Mouse (Mus musculus) erythroblast, adult 5-6 weeks (primary cell): ENCODE results near the gene Oas1h. TPM values are rescaled to one million over a fixed set of nuclear protein-coding genes. Genes with fewer than 3 reads are reported as not detected.
"Not testable (repeated sequence)": the region's sequence is repeated elsewhere in the genome, so short reads cannot be mapped to it uniquely, and the experiment has no call there.

Source experiments
- ATAC-seq: replicated peaks from 2 replicates; pipeline ENCODE4 v1.8.0; 2016; ENCODE audit warnings: moderate number of reproducible peaks, mild to moderate bottlenecking, moderate TSS enrichment, inconsistent platforms; ENCODE audit not compliant: poor library complexity, low FRiP score, severe bottlenecking
- total RNA-seq, 2 experiments: library from RNA; stranded (forward) in 1 of 2; stranded (reverse) in 1 of 2; fragments of 150-400 nt in 1 of 2; fragments of 200-764, 138-1000 nt in 1 of 2; gene quantifications; 2 replicates each; pipeline versions ENCODE4 v1.2.3 to v1.2.4; 2015 to 2017; ENCODE audit warnings: low replicate concordance in 2 of 2

The Oas1h gene
- total RNA-seq (2015; ENCODE audit: low replicate concordance): not detected in 2 replicates
- not detected in 2 replicates for total RNA-seq (2017; ENCODE audit: low replicate concordance)

DNA sequence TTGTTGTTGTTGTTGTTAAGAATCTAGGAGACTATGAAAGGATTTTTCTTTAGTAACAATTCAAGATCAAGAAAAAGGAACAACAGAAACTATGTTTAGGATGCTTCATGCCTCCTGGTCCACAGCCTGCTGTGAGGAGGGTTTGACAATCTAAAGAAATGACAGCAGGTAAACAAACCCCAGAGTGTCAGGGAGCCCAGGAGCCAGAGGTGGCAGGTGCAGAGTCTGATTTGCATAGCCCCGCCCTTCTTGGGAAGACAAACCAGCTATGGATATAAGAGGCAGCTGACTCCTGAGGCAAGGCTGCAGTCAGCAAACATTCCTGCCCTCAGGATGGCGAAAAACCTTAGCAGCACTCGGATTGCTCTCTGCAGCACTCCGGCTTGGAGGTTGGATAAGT is at the start of gene Oas1h:
Gene Oas1h (plus strand): TSS at position 301 of the 400 bp plus-strand sequence.
- no peak for ATAC-seq

DNA sequence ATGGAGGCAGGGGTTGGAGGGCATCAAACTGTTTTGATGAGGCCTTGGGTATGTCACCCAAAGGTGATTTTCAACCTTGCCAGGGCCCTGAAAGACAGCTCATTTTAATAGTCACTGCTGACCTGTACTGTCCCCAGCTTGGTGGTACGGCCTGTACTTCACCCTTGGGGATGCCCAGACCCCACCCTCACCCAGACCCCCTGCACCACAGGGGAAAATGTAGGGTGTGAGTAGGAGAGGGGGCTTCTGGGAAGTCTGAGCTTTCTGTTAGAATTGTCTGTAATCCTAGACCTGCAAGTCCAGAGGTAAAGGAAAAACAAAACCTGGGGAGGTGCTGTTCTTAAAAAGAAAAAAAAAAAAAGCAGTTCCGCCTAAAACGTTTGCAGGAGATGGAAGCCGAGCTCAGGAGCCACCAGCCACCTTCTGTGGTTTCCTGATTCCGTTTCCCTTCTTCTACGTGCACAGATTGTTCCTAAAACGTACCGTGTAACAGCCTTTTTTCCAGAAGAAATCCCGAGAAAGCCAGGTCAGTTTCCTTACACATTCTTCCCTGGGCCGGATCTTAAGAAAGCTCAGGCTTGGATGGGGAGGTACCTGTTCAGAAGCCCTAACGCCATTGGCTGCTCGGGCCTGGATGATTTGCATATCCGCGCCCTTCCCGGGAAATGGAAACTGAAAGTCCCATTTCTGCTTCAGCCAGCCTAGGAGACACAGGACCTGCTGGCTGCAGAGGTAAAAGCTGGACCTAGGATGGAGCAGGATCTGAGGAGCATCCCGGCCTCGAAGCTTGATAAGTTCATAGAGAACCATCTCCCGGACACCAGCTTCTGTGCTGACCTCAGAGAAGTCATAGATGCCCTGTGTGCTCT is 49.0 kb upstream of the Oas1h start, which contains the start of gene Oas1c:
Gene Oas1c (minus strand): TSS at position 564 of the 869 bp plus-strand sequence.
- ATAC-seq: peak; percentile 90

DNA sequence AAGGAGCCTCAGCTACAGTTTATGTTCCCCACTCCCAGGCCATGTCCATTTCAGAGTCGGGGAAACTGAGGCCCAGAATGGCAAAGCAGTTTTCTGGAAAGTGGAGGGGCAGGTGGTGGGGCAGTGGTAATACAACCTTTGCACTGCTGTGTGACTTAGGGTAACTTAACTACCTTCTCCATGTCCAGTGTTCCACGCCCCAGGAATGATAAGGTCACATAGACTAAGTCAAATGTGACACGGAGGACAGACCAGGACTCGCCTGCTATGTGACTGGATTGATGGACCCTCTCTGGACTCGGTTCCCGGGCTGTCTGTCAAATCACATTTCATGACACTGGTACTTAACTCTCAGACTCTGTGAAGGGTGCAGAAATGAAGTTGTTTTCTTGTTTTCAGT is 48.2 kb upstream of the Oas1h start:
- ATAC-seq: peak; percentile 60

DNA sequence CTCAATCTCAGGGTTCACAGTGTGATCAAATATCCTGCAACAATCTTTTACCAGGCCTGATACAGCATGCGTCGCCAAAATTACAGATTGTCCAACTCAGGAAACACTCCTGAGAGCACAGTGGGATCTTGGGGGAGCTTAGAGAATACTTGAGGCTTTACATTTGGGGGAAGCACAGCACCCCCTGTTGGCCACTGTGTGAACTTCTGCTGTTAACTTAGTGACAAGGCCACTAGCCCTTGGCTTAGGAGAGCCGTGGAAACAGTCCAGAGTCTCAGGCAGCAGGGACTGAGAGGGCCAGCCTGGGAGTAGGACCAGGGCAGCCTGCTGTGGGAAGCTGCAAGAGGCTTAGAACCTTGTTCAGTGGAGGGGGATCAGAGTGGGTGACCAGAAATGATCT is 45.3 kb upstream of the Oas1h start:
- peak; percentile 58 for ATAC-seq

DNA sequence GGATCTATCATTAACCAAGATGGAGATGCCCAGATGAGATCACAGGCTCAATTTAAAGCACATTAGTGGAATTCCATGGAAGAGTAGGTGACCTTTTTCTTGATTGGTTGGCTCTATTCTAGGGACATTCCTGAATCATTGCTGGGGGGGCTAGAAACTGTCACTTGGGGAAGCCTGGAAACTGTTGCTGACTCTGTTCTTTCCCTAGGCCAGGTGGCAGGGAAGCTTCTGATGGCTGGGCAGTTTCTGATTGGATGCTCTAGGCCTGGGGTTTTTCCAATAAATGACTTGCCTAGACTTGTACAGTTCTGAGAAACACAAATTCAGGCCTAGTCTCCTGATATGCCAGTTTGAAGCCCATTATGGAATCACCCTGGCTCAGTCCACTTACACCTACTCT is 42.2 kb upstream of the Oas1h start:
- no peak for ATAC-seq

DNA sequence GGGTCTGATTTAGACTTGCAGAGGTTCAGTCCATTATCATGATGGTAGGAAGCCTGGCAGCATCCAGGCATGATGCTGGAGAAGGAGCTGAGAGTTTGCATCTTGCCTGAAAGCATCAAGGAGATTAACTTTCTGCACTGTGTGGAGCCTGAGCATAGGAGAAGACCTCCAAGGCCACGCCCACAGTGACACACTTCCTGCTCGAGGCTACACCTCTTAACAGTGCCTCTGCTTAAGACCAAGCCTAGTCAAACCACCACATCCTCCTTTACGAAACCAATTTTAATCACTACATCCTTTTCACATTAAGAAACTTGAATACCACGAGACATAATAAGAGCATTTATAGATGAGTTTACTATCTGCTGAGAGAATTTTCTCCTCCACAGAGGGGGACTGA is 30.2 kb upstream of the Oas1h start:
- ATAC-seq: no peak

DNA sequence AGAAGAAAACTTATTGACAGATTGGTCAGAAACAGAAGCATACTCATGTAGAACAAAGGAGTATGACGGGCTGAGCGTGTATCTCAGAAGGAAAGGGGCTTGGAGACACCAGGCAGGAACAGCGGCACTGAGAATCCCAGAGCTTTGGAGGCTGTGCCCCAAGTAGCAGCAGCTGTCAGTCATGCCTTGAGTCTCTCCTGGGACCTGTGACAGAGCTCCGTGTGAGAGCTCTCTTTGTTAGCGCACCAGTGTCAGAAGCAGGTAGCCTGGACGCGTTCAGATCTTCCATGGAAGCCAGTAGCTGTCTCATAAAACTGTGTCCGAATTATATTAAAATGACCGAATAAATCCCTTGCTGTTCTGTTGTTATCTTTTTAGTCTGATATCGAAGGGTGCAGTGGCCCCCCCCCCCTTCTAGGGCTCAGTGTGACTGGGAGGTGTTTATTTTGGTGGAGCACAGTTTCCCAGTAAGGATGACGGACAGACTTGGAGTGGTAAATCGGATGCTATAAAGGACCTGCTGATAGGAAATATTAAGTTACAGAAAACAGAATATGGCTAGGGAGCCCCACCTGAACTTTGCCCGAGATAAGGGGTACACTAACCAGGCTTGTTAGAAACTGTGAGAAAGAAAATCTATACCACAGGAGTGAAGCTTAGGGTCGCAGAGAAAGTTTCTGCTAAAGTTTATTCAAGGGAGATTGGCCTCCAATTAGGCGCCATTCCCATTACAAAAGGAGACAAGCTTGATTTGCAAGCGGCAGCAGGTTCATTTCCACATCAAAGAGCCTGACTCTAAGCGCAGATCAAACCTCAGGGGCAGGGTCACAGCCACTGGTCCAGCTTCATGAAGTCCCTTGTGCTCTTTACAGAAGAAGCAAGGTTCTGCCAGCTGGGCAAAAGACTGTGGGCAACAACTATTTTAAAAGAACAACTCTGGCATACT is 27.6 kb upstream of the Oas1h start:
- ATAC-seq: no peak

DNA sequence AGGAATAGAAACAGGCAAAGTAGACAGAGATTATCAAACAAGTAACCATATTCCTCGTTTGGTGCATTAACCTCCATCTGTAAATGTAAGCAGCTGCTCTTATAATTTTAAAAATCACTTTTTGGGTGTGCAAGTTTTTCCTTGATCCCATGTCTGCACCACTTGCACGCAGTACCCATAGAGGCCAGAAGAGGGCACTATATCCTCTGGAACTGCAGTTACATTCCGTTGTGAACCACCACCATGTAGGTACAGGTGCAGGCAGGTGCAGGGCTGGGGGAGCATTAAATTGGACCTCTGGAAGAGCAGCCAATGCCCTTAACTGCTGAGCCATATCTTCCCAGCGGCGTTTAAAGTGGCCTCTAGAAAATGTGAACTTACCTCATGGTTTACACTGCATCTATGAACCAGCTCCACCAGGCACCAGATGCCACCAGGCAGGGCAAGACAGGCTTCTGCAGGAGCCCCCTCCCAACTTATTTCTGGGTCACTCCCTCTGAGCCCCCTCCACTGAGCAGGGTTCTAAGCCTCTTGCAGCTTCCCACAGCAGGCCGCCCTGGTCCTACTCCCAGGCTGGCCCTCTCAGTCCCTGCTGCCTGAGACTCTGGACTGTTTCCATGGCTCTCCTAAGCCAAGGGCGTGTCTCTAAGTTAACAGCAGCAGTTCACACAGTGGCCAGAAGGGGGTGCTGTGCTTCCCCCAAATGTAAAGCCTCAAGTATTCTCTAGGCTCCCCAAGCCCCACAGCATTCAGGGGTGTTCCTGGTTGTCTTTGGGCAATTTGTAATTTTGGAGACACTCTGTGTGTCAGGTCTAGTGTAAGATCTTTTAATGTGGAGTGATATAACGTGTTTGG is 24.3 kb upstream of the Oas1h start:
- peak; percentile 78 for ATAC-seq

DNA sequence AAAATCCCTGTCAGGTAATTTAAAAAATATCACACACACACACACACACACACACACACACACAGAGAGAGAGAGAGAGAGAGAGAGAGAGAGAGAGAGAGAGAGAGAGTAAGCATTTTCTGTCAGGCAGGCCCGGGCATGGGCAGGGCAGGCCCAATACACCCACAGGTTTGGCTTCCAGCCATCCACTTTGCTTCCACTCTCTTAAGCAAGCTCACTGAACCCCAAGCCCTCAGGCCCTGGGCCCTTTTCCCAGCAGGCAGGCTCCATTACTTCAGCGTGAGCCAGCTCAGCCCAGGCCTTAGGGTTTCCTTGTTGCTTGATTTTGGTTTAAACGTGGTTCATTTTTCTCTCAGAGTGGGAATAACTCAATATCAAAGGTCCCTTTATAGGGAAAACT is 16.5 kb upstream of the Oas1h start:
- ATAC-seq: no peak

DNA sequence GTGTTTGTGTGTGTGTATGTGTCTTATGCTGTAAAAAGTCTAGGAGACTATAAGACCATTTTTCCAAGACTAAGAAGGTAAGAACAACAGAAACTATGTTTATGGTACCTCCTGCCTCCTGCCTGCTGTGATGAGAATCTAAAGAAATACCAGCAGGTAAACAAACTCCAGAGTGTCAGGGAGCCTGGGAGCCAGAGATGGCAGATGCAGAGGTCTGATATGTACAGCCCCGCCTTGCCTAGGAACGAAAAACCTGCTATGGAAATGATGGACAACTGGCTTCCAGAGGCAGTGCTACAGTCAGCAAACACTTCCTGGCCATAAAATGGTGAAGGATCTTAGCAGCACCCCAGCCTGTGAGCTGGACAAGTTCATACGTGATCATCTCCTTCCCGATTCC is 14.2 kb upstream of the Oas1h start, which contains the start of gene Oas1f:
Gene Oas1f (plus strand): TSS at position 301 of the 400 bp plus-strand sequence.
- no peak for ATAC-seq

DNA sequence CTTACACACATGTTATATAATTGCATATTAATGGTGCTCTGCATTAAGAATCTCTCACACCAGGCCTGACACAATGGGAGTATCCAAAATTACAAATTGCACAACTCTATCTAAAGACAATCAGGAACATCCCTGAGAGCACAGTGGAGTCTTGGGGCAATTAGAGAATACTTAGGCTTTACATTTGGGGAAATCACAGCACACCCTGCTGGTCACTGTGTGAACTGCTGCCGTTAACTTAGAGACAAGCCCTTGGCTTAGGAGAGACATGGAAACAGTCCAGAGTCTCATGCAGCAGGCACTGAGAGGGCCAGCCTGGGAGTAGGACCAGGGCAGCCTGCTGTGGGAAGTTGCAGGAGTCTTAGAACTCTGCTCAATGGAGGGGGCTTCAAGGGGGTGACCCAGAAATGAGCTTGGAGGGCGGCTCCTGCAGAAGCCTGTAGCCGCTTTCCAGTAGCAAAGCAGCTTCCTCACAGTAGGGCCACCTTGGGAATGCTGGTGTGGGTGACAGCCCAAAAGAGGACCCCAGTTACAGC is 11.6 kb upstream of the Oas1h start:
- ATAC-seq: peak; percentile 78

DNA sequence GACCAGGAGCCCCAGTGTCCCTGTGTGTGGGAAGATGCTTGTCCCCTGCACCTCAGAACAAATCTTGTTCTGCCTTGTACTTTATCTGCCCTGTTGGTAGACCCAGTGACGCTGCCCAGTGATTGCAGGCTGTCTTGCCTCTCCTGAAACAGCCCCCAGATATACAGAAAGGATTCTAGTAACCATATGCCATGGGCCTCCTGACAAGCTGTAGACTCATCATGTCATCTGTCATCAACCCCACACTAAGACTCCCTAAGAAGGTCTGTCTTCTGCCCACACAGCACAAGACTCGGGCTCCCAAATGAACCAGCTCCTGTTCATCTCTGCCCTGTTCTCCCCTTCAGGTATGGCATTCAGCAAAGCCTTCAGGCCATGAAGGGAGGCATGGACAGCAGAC is 2.0 kb upstream of the Oas1h start:
- no peak for ATAC-seq

DNA sequence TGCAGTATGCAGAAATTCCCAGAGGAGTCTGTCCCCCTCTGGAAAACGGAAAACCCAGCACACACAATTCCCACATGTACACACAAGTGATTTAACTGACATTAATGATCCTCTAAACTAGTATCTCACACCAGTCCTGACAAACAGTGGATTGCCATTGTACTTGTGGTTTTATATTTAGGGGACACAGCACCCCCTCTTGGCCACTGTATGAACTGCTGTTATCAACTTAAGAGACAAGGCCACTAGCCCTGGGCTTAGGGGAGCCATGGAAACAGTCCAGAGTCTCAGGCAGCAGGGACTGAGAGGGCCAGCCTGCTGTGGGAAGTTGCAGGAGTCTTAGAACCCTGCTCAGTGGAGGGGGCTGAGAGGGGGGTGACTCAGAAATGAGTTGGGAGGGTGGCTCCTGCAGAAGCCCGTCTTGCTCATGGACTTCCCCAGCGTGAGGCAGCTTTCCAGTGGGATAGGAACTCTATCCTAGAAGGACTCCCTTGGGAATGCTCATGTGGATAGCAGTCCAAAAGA is 4.2 kb downstream of the Oas1h start:
- peak; percentile 61 for ATAC-seq

DNA sequence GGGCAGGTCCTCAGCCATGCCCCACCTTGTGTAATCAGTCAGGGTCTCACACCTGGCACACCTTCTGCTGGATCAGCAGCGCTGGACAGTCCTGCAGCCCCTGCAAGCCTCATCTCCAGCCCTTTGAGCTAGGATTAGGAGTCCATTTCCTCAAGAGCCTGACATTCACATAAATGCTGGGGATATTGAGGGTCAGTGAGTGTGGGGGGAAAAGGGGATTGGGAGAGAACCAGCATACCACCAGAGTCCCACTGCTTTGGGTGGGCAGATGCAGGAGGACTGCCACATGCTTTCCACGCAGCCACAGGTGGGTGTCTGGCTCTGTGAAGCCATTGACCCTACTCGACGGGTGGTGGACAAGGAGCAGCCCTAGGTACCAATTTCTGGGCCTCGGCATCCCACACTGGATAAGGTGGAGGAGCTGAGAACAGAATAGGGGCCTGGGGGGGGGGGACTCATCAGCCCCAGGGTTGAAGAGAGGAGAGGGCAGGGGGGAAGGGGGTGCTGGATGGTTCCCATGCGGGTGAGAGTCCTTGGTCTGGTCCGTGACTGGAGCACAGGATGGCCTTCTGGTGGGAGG is 8.3 kb downstream of the Oas1h start:
- ATAC-seq: no peak

DNA sequence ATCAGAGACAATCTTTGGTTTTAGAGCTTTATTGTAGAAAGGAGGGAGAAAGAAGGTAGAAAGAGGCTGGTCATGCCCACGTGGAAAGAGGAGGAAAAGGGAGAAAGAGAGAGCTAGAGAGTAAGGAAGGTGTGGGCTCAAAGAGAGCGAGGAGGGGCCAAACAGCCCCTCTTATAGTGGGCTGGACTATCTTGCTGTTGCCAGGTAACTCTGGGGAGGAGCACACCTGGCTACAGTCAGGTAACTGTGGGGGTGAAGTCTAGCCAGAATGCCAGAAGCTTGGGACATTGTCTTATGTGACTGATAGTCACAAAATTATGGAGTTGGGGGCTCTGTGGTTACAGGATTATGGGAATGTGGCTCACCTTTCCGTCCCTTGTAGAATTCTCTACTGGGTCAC is 8.9 kb downstream of the Oas1h start:
- no peak for ATAC-seq

DNA sequence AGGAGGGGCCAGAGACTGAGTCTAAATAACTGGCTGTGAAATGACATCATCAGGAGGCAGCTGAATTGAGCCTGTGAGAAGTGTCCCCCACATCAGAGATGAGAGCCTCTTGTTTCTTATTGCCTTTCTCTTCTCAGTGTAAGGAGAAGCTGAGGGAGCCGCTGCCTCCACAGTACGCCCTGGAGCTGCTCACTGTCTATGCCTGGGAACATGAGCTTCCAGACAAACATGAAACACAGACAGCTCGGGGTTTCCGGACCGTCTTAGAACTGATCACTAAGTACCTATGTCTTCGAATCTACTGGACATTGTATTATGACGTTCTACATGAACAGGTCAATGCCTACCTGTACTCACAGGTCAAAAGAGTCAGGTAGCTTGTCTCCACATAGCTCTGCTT is 9.6 kb downstream of the Oas1h start:
- no peak for ATAC-seq

DNA sequence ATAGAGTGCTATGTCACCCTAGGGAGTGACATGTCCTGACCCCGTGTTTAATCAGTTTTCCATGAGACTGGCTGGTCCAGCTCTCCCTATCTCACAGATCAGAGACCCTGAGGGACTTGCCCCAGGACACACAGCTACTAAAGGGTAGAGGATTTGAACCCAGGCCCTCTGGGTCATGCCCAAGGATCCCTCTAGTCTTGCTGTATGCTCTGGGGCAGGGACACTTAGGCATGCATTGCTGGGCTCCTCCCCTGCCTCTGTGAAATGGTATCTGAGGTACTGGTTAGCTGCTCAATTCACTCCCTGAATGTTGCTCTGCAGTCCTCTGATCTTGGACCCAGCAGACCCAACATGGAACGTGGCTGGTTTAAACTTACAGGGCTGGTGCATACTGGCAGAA is 10.2 kb downstream of the Oas1h start:
- ATAC-seq: no peak

DNA sequence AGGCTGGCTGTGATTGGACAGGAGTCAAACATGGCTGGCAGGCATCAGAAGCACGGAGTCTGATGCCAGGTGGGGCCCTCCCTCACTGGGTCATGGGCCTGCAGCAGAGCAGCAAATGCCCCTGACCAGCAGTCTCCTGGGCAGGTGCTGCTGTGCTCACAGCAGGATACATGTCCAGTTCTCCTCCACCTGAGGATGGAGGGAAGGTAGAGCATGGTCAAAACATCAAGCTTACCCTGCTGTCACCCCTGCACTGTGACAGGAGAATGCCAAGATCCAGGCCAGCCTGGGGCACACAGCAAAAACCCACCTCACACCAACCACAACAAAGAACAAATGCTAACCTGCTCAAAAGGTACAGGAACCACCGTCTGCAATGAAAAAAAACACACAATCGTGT is 15.6 kb downstream of the Oas1h start:
- not testable (repeated sequence) for ATAC-seq

DNA sequence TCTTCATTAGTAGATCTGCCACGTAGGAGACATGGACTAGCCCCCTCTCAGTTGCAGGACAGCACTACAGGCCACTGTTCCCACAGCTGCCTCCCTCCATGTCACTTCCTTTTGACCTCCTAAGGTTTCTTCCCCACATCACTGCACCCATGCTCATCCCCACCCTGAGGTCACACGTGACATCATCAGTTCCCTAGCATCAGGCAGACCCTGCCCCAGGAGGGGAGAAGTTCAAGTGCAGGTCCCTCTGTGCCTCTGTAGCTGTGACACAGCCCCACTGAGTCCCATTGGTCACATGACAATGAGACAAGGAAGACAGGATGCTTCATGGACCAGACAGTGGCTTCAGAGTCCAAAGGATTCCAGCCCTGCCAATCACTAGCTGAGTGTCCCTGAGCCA is 16.2 kb downstream of the Oas1h start:
- ATAC-seq: not testable (repeated sequence)
